Mouse (Mus musculus): Measurements from ENCODE around the gene Ugt1a5. TPM values are rescaled to one million over a fixed set of nuclear protein-coding genes. Genes with fewer than 3 reads are reported as not detected.

The Ugt1a5 gene
- polyA plus RNA-seq, 1 experiment from 2014 or later: 0.08 TPM

GRCm38 (mm10) chr1:88206843-88207479 is 41.1 kb downstream of the Ugt1a5 start:
- Histone ChIP-seq H3K9me3 (ENCODE audit: control insufficient read depth, low read length) (peaks cover 11% of the 10 kb centered on the region), H3K4me1 (replicated peaks; ENCODE audit: control insufficient read depth, insufficient read depth, low read length) (peaks cover 7% of the 10 kb centered on the region; the same call in 1 of the 2 replicates), H3K4me2 (ENCODE audit: low read length) (no peak overlapping the region), H3K27ac (ENCODE audit: low read depth) (no peak overlapping the region), H3K4me3 (ENCODE audit: low read depth, low read length) (no peak overlapping the region), H3K36me3 (ENCODE audit: control insufficient read depth, insufficient read depth, low read length) (no peaks in the 10 kb centered on the region), H3K27me3 (replicated peaks; ENCODE audit: control insufficient read depth, insufficient read depth, low read length) (no peaks in the 10 kb centered on the region), H3K9ac (ENCODE audit: low read length) (no peak overlapping the region)
- no peak for DNase-seq (ENCODE audit: low spot score)
- no peak for ATAC-seq (replicated peaks; ENCODE audit: low FRiP score, low TSS enrichment, low read depth)
- 70% methylated on average over 2 of the region's 2 CpGs for WGBS

- Histone ChIP-seq H3K4me2 (ENCODE audit: low read length) (no peak within 1 kb of the TSS), H3K9me3 (ENCODE audit: control insufficient read depth, low read length) (peaks cover 46% of the 10 kb centered on the region), H3K9ac (ENCODE audit: low read length) (no peak within 1 kb of the TSS), H3K4me3 (ENCODE audit: low read depth, low read length) (no peak within 1 kb of the TSS), H3K27me3 (replicated peaks; ENCODE audit: control insufficient read depth, insufficient read depth, low read length) (no peaks in the 10 kb centered on the region), H3K4me1 (replicated peaks; ENCODE audit: control insufficient read depth, insufficient read depth, low read length) (no peaks in the 10 kb centered on the region), H3K27ac (ENCODE audit: low read depth) (no peak within 1 kb of the TSS), H3K36me3 (ENCODE audit: control insufficient read depth, insufficient read depth, low read length) (no peaks in the 10 kb centered on the region)
- ATAC-seq (replicated peaks; ENCODE audit: low FRiP score, low TSS enrichment, low read depth) (peak; percentile 14), DNase-seq (ENCODE audit: low spot score) (peak; percentile 65)
- 67% methylated on average over 8 of the region's 8 CpGs for WGBS
Observed at GRCm38 (mm10) chr1:88211812-88212211, 46.0 kb downstream of the Ugt1a5 start, which contains the start of gene Ugt1a1. TSS of gene Ugt1a1 (plus strand) at chr1:88211959.

GRCm38 (mm10) chr1:88212341-88213045 is 46.7 kb downstream of the Ugt1a5 start:
- peak; percentile 52 for DNase-seq (ENCODE audit: low spot score)
- ATAC-seq (replicated peaks; ENCODE audit: low FRiP score, low TSS enrichment, low read depth): no peak
- H3K36me3 ChIP-seq (ENCODE audit: control insufficient read depth, insufficient read depth, low read length): no peaks in the 10 kb centered on the region
- H3K27ac ChIP-seq (ENCODE audit: low read depth): no peak overlapping the region
- H3K4me1 ChIP-seq (replicated peaks; ENCODE audit: control insufficient read depth, insufficient read depth, low read length): no peaks in the 10 kb centered on the region
- WGBS: 60% methylated on average over 8 of the region's 8 CpGs
- H3K9me3 ChIP-seq (ENCODE audit: control insufficient read depth, low read length): peaks cover 51% of the 10 kb centered on the region
- no peaks in the 10 kb centered on the region for H3K27me3 ChIP-seq (replicated peaks; ENCODE audit: control insufficient read depth, insufficient read depth, low read length)
- H3K4me3 ChIP-seq (ENCODE audit: low read depth, low read length): no peak overlapping the region
- no peak overlapping the region for H3K4me2 ChIP-seq (ENCODE audit: low read length)
- H3K9ac ChIP-seq (ENCODE audit: low read length): no peak overlapping the region

DNA sequence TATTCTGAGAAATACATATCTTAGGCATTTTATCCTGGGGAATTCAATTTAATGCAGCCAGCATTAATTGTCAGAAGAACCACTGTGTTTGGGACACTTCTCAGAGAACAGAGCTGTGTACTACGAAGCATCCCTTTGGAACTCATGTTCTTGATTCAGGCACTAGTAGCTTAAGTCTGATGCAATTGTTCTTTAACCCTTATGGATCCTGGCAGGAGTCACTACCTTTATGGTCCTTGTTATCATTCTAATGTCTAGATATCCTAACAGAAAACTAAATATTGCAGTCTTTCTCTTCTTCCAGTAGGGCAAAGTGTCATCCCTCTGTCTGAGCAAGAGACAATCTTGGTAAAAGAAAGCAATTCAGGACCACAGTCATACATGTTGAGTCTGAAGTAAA is 47.2 kb downstream of the Ugt1a5 start:
- ATAC-seq (replicated peaks; ENCODE audit: low FRiP score, low TSS enrichment, low read depth) (no peak), DNase-seq (ENCODE audit: low spot score) (no peak)
- Histone ChIP-seq H3K4me1 (replicated peaks; ENCODE audit: control insufficient read depth, insufficient read depth, low read length) (no peaks in the 10 kb centered on the region), H3K4me2 (ENCODE audit: low read length) (no peak overlapping the region), H3K9me3 (ENCODE audit: control insufficient read depth, low read length) (peaks cover 53% of the 10 kb centered on the region), H3K4me3 (ENCODE audit: low read depth, low read length) (no peak overlapping the region), H3K27me3 (replicated peaks; ENCODE audit: control insufficient read depth, insufficient read depth, low read length) (no peaks in the 10 kb centered on the region), H3K36me3 (ENCODE audit: control insufficient read depth, insufficient read depth, low read length) (no peaks in the 10 kb centered on the region), H3K27ac (ENCODE audit: low read depth) (no peak overlapping the region), H3K9ac (ENCODE audit: low read length) (no peak overlapping the region)
- 73% methylated on average over 1 of the region's 1 CpGs for WGBS

- Histone ChIP-seq H3K4me3 (ENCODE audit: low read depth, low read length) (no peak overlapping the region), H3K36me3 (ENCODE audit: control insufficient read depth, insufficient read depth, low read length) (no peaks in the 10 kb centered on the region), H3K9ac (ENCODE audit: low read length) (no peak overlapping the region), H3K9me3 (ENCODE audit: control insufficient read depth, low read length) (peaks cover 53% of the 10 kb centered on the region), H3K27ac (ENCODE audit: low read depth) (no peak overlapping the region), H3K4me1 (replicated peaks; ENCODE audit: control insufficient read depth, insufficient read depth, low read length) (no peaks in the 10 kb centered on the region), H3K27me3 (replicated peaks; ENCODE audit: control insufficient read depth, insufficient read depth, low read length) (no peaks in the 10 kb centered on the region), H3K4me2 (ENCODE audit: low read length) (no peak overlapping the region)
- 79% methylated on average over 2 of the region's 2 CpGs for WGBS
- 0 out of 2 replicates have a peak, but pooled peaks have one; percentile 7 for ATAC-seq (replicated peaks; ENCODE audit: low FRiP score, low TSS enrichment, low read depth)
- DNase-seq (ENCODE audit: low spot score): peak; percentile 62
Observed at GRCm38 (mm10) chr1:88213766-88214461, 48.1 kb downstream of the Ugt1a5 start.

- Histone ChIP-seq H3K36me3 (ENCODE audit: control insufficient read depth, insufficient read depth, low read length) (no peaks in the 10 kb centered on the region), H3K4me1 (replicated peaks; ENCODE audit: control insufficient read depth, insufficient read depth, low read length) (no peaks in the 10 kb centered on the region), H3K9ac (ENCODE audit: low read length) (no peak overlapping the region), H3K27ac (ENCODE audit: low read depth) (no peak overlapping the region), H3K27me3 (replicated peaks; ENCODE audit: control insufficient read depth, insufficient read depth, low read length) (no peaks in the 10 kb centered on the region), H3K4me2 (ENCODE audit: low read length) (no peak overlapping the region), H3K4me3 (ENCODE audit: low read depth, low read length) (no peak overlapping the region), H3K9me3 (ENCODE audit: control insufficient read depth, low read length) (peaks cover 53% of the 10 kb centered on the region)
- WGBS: 78% methylated on average over 2 of the region's 2 CpGs
- ATAC-seq (replicated peaks; ENCODE audit: low FRiP score, low TSS enrichment, low read depth) (no peak), DNase-seq (ENCODE audit: low spot score) (no peak)
Observed at GRCm38 (mm10) chr1:88214462-88214952, 48.7 kb downstream of the Ugt1a5 start.

- ATAC-seq (replicated peaks; ENCODE audit: low FRiP score, low TSS enrichment, low read depth) (no peak), DNase-seq (ENCODE audit: low spot score) (no peak)
- Histone ChIP-seq H3K4me2 (ENCODE audit: low read length) (no peak overlapping the region), H3K4me1 (replicated peaks; ENCODE audit: control insufficient read depth, insufficient read depth, low read length) (no peaks in the 10 kb centered on the region), H3K36me3 (ENCODE audit: control insufficient read depth, insufficient read depth, low read length) (no peaks in the 10 kb centered on the region), H3K9me3 (ENCODE audit: control insufficient read depth, low read length) (peaks cover 53% of the 10 kb centered on the region), H3K9ac (ENCODE audit: low read length) (no peak overlapping the region), H3K4me3 (ENCODE audit: low read depth, low read length) (no peak overlapping the region), H3K27ac (ENCODE audit: low read depth) (no peak overlapping the region), H3K27me3 (replicated peaks; ENCODE audit: control insufficient read depth, insufficient read depth, low read length) (no peaks in the 10 kb centered on the region)
- 72% methylated on average over 10 of the region's 10 CpGs for WGBS
Observed at GRCm38 (mm10) chr1:88215466-88216380, 49.9 kb downstream of the Ugt1a5 start.

DNA sequence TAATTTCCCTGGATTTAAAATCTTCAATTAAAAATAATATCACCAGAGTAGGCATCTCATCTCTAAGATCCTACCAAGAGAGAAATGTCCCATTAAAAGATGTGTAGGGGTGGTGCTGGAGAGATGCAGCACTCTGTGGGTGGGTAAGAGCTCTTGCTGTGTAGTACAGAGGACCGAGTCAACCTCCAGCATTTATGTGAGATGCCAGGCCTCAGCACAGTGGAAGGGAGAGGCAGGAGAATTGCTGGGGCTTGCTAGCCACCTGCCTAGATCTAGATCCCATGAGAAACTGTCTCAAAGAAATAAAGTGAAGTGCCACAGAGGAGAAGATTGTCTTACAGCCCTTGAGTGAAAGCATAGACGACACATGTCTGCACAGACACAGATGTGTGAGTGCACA is 50.7 kb downstream of the Ugt1a5 start:
- ATAC-seq (replicated peaks; ENCODE audit: low FRiP score, low TSS enrichment, low read depth) (no peak), DNase-seq (ENCODE audit: low spot score) (no peak)
- no peak overlapping the region for H3K4me2 ChIP-seq (ENCODE audit: low read length)
- no peaks in the 10 kb centered on the region for H3K27me3 ChIP-seq (replicated peaks; ENCODE audit: control insufficient read depth, insufficient read depth, low read length)
- H3K4me3 ChIP-seq (ENCODE audit: low read depth, low read length): no peak overlapping the region
- H3K9me3 ChIP-seq (ENCODE audit: control insufficient read depth, low read length): peaks cover 50% of the 10 kb centered on the region
- 61% methylated on average over 2 of the region's 2 CpGs for WGBS
- H3K4me1 ChIP-seq (replicated peaks; ENCODE audit: control insufficient read depth, insufficient read depth, low read length): no peaks in the 10 kb centered on the region
- H3K36me3 ChIP-seq (ENCODE audit: control insufficient read depth, insufficient read depth, low read length): no peaks in the 10 kb centered on the region
- no peak overlapping the region for H3K9ac ChIP-seq (ENCODE audit: low read length)
- no peak overlapping the region for H3K27ac ChIP-seq (ENCODE audit: low read depth)
